Mouse (Mus musculus): Measurements from ENCODE around the gene Top1.

The Top1 gene

DNA sequence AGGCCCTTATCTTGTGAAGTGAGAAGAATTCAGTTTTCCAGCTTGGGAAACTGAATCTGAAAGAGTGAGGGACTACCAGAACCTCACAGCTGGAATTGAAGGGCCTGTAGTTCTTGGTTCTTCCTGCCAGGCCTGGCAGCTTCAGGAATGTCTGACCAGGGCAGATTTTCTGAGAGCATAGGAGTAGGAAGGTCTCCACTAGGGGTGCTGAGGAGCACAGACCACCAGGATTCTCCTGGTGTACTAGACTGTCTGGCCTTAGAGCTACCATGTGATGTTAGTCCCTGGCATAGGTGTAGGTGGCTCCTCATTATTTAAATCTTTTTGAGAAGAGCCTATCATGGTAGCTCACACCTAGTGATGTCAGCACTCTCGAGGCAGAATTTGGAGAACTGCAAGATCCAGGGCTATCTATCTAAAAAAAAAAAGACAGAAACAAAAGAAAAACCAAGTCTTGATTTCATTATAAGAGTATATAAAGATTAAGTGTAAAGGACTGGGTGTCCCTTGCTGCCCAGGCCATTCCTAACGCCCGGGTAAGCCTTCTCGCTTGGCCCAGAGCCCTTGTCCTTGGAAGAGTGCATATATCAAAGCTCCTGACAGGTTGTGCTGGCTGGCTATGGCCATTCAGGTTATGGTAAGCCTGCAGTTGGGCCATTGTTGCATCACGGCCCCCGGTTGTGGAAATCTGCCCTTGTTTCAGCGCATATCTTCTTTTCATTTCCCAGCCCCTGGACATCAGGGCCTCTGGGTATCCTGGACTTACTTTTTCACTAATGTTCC lies 98.5 kb downstream of the Top1 start:
- ChIA-PET POLR2A (interaction anchor here in 2 of 4 experiments (0.7 to 1.6 kb wide), 13 partner anchors 9 to 1950 kb away, joined by 3 to 4 read pairs (median 3); partner anchors contain the start of gene Dhx35 (in 1 of the 2)), CTCF (interaction anchor here (0.5 to 1.7 kb wide), 39 partner anchors 9 to 1786 kb away, joined by 3 to 23 read pairs (median 4); partner anchors contain the start of gene Plcg1 (in 3 of the 4))

GRCm38 (mm10) chr2:160744823-160745210 lies 99.1 kb downstream of the Top1 start:
- ChIA-PET CTCF (interaction anchor here (0.8 to 1.7 kb wide), 8 partner anchors 14 to 143 kb away, joined by 4 to 23 read pairs (median 6); partner anchors contain the start of gene Plcg1 (in 2 of the 4)), POLR2A (interaction anchor here in 2 of 4 experiments (0.7 to 1.5 kb wide), 5 partner anchors 10 to 116 kb away, joined by 3 to 4 read pairs (median 3); no protein-coding TSS in a partner anchor)

DNA sequence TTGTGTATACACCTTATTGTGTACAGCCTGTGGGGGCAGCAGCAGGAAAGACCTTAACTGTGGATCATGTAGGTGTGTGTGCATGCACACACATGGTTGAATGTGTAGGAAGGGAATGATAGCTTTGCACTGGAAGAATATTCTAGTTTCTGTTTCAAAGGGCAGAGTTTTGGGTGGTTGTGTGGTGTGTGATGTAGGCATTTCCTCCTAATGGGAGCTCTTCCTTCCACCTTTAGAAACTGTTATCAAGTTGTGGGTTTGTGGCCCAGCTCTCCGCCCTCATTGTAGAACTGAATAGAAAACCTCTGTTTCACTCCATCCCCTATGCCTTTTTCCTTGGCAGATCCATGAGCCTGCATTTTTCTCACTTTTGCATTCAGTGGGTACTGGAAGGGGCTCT lies 99.8 kb downstream of the Top1 start:
- POLR2A ChIA-PET: interaction anchor here in 1 of 4 experiments (1.5 kb wide), 1 partner anchor 28 kb away, joined by 3 read pairs; no protein-coding TSS in a partner anchor
- CTCF ChIA-PET: interaction anchor here in 1 of 4 experiments (0.5 to 0.6 kb wide), 2 partner anchors 165 to 207 kb away, joined by 3 to 13 read pairs; no protein-coding TSS in a partner anchor

DNA sequence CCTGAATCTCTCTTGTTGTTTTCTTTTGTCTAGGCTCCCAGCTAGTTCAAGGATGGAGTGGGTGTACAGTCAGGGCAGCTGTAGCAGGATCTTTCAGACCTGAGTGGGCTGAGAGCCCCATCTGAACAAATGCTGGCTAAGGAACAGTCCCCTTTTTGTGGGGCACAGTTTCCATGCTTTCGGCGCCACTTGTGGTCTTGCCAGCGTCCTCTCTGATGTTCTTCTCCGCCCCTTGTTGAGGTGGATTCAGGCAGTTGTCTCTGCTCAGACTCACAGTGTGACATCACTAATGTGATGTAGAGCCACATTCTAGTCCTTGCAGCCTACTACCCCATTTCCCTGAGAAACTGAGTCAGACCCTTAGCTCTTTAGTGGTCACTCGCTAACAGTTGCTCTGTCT lies 100.9 kb downstream of the Top1 start:
- ChIA-PET CTCF (interaction anchor here in 3 of 4 experiments (0.6 to 1.9 kb wide), 4 partner anchors 30 to 875 kb away, joined by 3 to 5 read pairs (median 4); no protein-coding TSS in a partner anchor), POLR2A (interaction anchor here in 3 of 4 experiments (0.6 to 1.2 kb wide), 5 partner anchors 13 to 191 kb away, joined by 3 to 9 read pairs (median 3); no protein-coding TSS in a partner anchor)

- POLR2A ChIA-PET: interaction anchor here in 3 of 4 experiments (0.6 to 1.2 kb wide), 4 partner anchors 13 to 1897 kb away, joined by 3 to 4 read pairs (median 3); no protein-coding TSS in a partner anchor
- CTCF ChIA-PET: interaction anchor here in 2 of 4 experiments (0.6 to 1.9 kb wide), 4 partner anchors 13 to 241 kb away, joined by 3 to 4 read pairs (median 3); no protein-coding TSS in a partner anchor
Observed at GRCm38 (mm10) chr2:160747075-160747474, 101.4 kb downstream of the Top1 start.

DNA sequence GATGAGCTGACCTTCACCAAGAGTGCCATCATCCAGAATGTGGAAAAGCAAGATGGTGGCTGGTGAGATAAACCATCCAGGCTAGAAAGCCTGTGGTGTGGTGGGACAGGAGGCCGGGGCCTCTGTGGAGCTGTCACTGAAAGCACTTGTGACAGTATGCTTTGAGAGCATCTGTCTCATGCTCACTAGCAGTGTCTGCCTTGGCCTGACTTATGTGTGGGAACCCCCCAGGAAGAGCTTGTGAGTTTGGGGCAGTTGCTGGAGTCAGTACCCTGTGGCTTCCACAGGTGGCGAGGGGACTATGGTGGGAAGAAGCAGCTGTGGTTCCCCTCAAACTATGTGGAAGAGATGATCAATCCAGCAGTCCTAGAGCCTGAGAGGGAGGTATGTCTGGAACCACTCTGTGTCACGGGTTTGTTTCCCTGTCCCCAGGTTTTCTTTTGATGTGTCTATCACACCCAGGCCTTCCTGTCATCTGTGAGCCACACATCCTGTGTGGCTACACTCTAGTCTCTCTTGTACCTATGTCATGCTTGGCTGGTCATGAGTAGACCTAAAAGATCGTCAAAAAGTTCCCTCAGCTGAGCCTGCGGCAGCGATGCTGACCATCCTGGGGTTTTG lies 111.0 kb downstream of the Top1 start:
- POLR2A ChIA-PET: interaction anchor here in 2 of 4 experiments (0.6 to 1.0 kb wide), 2 partner anchors 11 to 382 kb away, joined by 3 read pairs; no protein-coding TSS in a partner anchor
- CTCF ChIA-PET: interaction anchor here in 2 of 4 experiments (0.5 to 1.5 kb wide), 3 partner anchors 13 to 42 kb away, joined by 3 to 9 read pairs (median 4); no protein-coding TSS in a partner anchor

DNA sequence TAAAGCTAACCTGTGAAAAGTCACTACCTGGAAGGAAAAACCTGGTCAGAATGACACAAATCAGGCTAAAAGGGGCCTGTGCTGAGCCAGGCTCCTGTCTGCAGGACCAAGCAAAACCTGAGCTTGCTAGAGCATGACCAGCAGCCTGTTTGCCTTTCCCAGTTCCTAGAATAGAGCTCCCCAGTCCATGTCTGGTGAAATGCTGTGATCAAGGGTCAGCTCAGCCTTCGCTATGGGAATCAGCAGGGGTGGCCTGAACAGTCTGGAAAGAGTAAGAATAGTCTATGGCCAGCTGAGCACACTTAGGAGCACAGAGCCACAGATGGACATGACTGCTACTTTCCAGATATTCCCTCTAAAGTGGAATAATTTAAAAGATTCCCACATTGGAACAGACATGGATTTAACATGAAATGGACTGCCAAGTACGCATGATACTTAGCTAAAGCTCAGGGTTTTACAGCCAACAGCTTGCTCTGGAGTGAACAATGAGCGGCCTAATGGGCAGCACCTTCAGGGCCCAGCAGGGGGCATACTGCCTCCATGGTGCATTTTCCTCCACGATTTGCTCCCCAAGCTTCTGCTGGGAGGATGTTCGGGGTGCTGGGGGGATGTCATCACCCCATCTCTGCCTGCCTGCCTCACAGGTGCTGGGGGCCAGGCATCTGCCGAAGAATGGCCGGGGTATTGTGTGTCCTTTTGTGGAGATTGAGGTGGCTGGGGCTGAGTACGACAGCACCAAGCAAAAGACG lies 114.9 kb downstream of the Top1 start:
- ChIA-PET POLR2A (interaction anchor here in 2 of 4 experiments (0.6 to 1.8 kb wide), 4 partner anchors 11 to 659 kb away, joined by 3 to 6 read pairs (median 3); no protein-coding TSS in a partner anchor), CTCF (interaction anchor here (0.7 to 3.2 kb wide), 12 partner anchors 13 to 159 kb away, joined by 3 to 14 read pairs (median 3); partner anchors contain the start of gene Zhx3 (in 1 of the 4))

- POLR2A ChIA-PET: no interaction called here
Observed at GRCm38 (mm10) chr2:160763816-160764215, 118.1 kb downstream of the Top1 start.

DNA sequence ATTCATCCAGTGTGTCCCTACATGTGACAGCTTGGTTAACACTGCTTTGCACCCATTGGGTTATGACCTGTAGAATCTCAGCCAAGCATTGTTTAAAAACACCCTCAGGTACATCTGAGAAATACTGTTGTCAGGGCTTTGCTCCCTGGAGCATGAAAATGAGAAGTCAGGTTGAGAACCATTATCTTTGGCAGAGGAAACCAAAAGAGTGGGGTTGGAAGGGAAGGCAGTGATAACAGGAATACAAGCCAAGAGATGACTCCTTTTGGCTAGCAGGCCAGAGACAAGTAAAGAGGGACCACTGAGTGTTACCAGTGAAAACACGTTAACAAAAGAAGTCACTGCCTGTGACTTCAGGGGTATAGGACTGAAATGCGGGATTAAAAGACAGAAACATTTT lies 118.7 kb downstream of the Top1 start:
- CTCF ChIA-PET: no interaction called here
- POLR2A ChIA-PET: no interaction called here

More at GRCm38 (mm10) chr2:160763816-160764215, 118.1 kb downstream of the Top1 start:
- CTCF ChIA-PET: no interaction called here

- CTCF ChIA-PET: no interaction called here
- POLR2A ChIA-PET: interaction anchor here in 1 of 4 experiments (0.6 kb wide), 1 partner anchor 40 kb away, joined by 3 read pairs; no protein-coding TSS in a partner anchor
Observed at GRCm38 (mm10) chr2:160765096-160765495, 119.4 kb downstream of the Top1 start.

DNA sequence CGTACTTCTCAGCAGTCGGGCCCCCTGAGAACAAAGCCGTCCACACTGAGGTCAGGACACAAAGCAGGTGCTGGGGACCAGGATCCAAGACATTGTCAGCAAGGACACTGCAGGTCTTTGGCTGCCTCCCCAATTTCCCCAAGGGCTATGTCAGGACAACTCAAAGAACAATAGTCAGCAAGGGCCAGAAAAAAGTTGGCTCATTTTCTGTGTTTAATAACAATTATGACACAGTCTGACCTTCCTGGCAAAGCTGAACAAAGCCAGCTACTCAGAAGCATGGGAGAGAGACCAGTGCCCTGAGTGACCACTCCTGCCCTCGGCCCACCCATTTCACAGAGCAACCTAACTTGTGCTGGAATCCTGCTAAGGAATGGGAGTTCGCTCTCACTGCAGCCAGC lies 120.7 kb downstream of the Top1 start:
- ChIA-PET CTCF (no interaction called here), POLR2A (no interaction called here)

- CTCF ChIA-PET: interaction anchor here in 2 of 4 experiments (1.1 to 1.9 kb wide), 2 partner anchors 23 kb away, joined by 3 to 4 read pairs; no protein-coding TSS in a partner anchor
- POLR2A ChIA-PET: interaction anchor here in 1 of 4 experiments (0.7 to 1.0 kb wide), 2 partner anchors 9 to 13 kb away, joined by 3 read pairs; no protein-coding TSS in a partner anchor
Observed at GRCm38 (mm10) chr2:160767201-160767600, 121.5 kb downstream of the Top1 start.

DNA sequence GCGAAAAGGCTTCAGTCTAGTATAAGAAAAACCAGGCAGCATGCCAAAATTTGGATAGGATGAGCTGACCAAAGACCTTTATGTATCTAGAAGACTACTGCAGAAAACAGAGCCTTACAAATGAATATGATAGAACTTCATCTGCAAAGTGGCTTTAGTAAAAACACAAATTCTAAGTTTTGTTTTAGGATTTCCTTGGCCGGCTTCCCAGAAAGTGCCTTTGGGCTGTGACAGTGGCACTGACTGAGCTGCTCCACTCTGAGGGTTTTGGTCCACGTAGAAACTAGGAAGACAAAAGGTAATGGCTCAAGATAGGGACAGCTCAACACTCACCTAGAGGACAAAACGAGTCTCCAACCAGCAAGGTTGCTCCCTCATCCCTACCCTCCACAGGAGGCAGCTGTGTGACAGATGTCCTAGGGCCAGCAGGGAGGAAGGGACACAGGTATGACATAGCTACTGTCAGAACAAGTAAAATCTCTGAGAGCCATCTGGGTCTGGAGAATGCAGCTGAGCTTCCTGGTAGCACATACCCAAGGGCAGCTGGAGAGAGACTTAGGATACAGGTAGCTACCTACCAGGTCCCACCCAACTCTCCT lies 122.5 kb downstream of the Top1 start:
- ChIA-PET CTCF (interaction anchor here in 3 of 4 experiments (0.6 to 1.9 kb wide), 3 partner anchors 24 to 371 kb away, joined by 3 to 5 read pairs (median 4); no protein-coding TSS in a partner anchor), POLR2A (interaction anchor here in 2 of 4 experiments (0.6 to 1.5 kb wide), 4 partner anchors 11 to 56 kb away, joined by 3 read pairs; no protein-coding TSS in a partner anchor)

DNA sequence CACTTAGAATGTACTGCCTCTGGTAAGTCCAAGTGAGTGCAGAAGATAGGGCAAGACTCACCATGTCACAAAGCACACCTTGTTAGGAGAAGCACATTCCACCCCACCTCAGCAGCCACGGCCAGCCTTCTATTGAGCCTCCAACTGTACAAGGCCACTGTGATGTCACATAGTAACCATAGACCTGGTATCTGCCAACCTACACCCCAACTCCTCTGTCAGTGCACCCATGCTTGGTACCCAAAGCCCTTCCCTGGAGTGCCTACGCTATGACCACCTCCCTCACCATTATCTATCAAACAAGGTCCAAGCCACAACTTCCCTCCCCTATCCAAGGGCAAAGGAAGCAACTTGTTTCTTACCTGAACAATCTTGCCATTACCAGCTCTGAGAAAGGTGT lies 123.3 kb downstream of the Top1 start:
- POLR2A ChIA-PET: interaction anchor here in 2 of 4 experiments (0.6 to 1.5 kb wide), 3 partner anchors 10 to 203 kb away, joined by 3 read pairs; no protein-coding TSS in a partner anchor
- CTCF ChIA-PET: no interaction called here

- ChIA-PET CTCF (no interaction called here), POLR2A (interaction anchor here in 1 of 4 experiments (1.1 to 1.3 kb wide), 3 partner anchors 11 to 49 kb away, joined by 3 to 4 read pairs (median 3); no protein-coding TSS in a partner anchor)
Observed at GRCm38 (mm10) chr2:160770409-160770808, 124.7 kb downstream of the Top1 start.

DNA sequence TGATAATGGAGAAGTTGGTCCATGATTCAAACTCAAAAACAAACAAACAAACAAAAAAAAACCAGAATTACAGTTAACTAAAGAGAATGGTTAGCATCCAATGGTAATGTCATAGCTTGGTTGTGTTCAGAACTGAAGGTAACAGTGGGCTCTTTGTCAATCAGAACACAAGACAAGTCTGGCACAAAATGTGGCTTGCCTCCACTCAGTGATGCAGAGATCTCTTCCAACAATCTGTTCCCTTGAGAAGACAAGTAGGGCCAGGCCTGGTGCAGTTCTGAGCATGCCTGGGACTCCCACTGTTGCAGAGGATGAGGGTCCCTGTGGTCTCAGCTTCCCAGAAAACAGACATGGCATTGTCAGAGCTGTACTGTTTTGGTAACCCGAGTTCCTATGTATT lies 125.2 kb downstream of the Top1 start:
- CTCF ChIA-PET: no interaction called here
- POLR2A ChIA-PET: interaction anchor here in 1 of 4 experiments (1.1 to 1.3 kb wide), 2 partner anchors 12 to 27 kb away, joined by 3 to 4 read pairs; no protein-coding TSS in a partner anchor

Data from embryonic stem cell, embryonic (primary cell).